Mouse (Mus musculus) gastrocnemius, postnatal 10 days (tissue): Measurements from ENCODE around the gene Usp20. TPM values are rescaled to one million over a fixed set of nuclear protein-coding genes. Genes with fewer than 3 reads are reported as not detected.
A peak's percentile ranks its signal among the peaks of the same experiment; 100 is the strongest.
"Not testable (repeated sequence)": the region's sequence is repeated elsewhere in the genome, so short reads cannot be mapped to it uniquely, and the experiment has no call there.

ENCODE experiments used
- DNase-seq: peaks from one replicate; pipeline ENCODE4 v3.0.0; 2021; ENCODE audit warnings: mixed read lengths
- long read RNA-seq, 2 experiments: library from polyadenylated mRNA; stranded (forward); transcript quantifications; one replicate each; pipeline ENCODE4 v2.0.0; 2021
- total RNA-seq, 2 experiments: library from RNA; stranded (reverse); gene quantifications; 2 replicates each; pipeline ENCODE4 v1.2.3; 2021

Gene Usp20
- 10 to 100 TPM; 17.4 to 29.4 TPM for total RNA-seq
- long read RNA-seq, experiment 1, full-length matches to known transcripts, result 44 of 74 reads
- long read RNA-seq, experiment 1, partial matches to known transcripts, result 6 of 74 reads
- long read RNA-seq, experiment 1, other reads (novel, unspliced or antisense), result 24 of 74 reads
- long read RNA-seq, experiment 2, full-length matches to known transcripts, result 17 of 34 reads
- long read RNA-seq, experiment 2, partial matches to known transcripts, result 3 of 34 reads
- long read RNA-seq, experiment 2, other reads (novel, unspliced or antisense), result 14 of 34 reads

GRCm38 (mm10) chr2:30981790-30982513 lies at the start of gene Usp20, which contains the start of gene BC005624:
Gene Usp20, plus strand, starts transcription at chr2:30982279.
Gene BC005624, minus strand, starts transcription at chr2:30982201.
- DNase-seq, result peak; percentile 98

GRCm38 (mm10) chr2:30933032-30933431 lies 49.0 kb upstream of the Usp20 start:
- no peak for DNase-seq

- DNase-seq, result peak; percentile 73
These were observed 48.1 kb upstream of the Usp20 start for GRCm38 (mm10) chr2:30933917-30934450.

DNA sequence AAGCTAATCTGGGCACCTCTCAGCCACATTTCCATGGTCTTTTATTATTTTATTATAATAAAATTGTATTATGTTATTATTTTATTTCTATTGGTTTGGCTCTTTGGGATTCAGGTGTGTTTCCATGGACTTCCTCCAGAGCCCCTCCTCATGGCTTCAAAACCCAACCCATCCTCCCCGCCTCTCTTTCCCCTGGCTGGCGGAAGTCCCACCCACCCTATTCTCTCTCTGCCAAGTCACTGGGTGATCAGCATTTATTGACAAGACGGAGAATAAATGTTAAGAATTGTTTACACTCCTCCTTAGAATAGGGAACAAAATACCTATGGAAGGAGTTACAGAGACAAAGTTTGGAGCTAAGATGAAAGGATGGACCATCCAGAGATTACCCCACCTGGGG lies 45.3 kb upstream of the Usp20 start:
- DNase-seq, result no peak

- no peak for DNase-seq
These were observed 44.3 kb upstream of the Usp20 start for GRCm38 (mm10) chr2:30937731-30938130.

- DNase-seq, result no peak
These were observed 43.5 kb upstream of the Usp20 start for GRCm38 (mm10) chr2:30938574-30938991.

DNA sequence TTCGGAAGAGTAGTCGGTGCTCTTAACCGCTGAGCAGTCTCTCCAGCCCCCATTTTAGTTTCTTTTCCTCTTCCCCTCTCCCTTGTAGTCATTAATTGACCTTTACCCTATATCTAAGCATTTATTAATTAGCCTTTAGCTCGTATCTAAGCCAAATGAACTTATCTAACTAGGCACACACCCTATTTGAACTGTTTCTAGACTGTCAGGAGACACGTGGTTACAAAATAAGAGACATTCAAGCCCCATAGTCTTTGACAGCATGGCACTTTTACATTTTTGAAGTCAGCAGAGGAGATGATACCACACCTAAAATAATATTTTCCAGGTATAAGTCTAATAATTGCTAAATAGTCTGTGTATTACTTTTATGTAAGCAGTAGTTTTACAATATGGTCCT lies 40.5 kb upstream of the Usp20 start:
- DNase-seq, result no peak

GRCm38 (mm10) chr2:30942116-30942515 lies 40.0 kb upstream of the Usp20 start:
- DNase-seq, result not testable (repeated sequence)

- no peak for DNase-seq
These were observed 39.5 kb upstream of the Usp20 start for GRCm38 (mm10) chr2:30942603-30943011.

- DNase-seq, result no peak
These were observed 29.6 kb upstream of the Usp20 start for GRCm38 (mm10) chr2:30952457-30952823.

- DNase-seq, result peak; percentile 76
These were observed 29.1 kb upstream of the Usp20 start, which contains the start of gene Tor1b for GRCm38 (mm10) chr2:30952824-30953490. Gene Tor1b, plus strand, starts transcription at chr2:30952959.

DNA sequence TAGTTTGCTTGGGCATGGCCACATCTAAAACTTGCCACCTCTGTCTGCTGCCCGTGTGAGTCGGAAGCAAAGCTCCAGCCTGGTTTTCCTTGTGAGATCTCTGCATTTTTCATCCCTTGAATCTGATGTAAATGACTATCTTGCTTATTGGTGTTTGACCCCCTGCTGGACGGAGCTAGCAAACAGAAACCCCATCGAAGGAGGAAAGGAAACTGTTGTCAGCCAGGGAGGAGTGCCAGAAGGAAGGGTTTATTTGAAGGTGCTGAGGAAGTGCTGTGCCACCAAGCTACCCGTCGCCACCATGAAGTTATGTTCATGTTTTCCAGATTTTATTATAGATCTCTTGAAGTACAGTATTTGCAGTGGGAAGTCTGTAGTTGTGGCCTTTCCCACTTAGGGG lies 27.3 kb upstream of the Usp20 start:
- DNase-seq, result no peak

- no peak for DNase-seq
These were observed 24.6 kb upstream of the Usp20 start for GRCm38 (mm10) chr2:30957511-30957910.

DNA sequence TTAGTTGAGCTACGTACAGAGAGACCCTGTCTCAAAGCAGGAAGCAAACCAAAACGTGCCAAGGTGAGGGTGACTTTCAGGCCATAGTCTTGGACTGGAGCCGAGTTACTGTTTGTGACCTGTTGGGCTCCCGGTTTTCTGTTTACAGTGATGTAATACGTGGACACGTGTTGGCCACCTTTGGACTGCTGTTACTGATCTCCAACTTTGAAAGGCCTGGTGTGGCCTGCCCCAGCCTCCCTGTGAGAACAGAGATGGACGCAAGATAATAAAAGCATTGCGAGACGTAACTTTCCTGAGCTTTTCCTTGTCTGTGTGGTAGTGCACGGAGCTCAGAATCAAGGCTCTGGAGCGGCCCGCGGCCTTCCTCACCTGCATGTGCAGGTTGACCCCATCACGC lies 23.4 kb upstream of the Usp20 start:
- DNase-seq, result no peak

DNA sequence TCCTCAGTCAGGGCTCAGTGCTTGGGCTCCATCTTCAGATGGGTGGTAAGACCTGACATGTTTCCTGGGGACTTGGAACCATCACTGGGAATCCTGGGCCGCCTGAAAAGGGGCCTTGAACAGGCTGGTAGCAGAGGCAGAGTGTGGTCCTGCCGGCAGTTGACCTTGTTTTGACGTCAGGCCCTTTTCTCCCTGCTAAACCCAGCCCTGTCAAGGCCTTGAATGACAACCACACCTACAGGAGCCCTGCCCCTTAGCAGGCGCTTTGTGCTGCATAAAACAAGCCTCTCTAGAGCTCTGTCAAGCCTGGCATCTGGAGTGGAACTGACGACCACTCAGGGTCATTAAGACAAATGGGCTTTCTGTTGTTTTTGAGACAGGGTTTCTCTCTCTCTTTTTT lies 22.2 kb upstream of the Usp20 start:
- no peak for DNase-seq

GRCm38 (mm10) chr2:30962570-30963254 lies 19.4 kb upstream of the Usp20 start:
- no peak for DNase-seq

DNA sequence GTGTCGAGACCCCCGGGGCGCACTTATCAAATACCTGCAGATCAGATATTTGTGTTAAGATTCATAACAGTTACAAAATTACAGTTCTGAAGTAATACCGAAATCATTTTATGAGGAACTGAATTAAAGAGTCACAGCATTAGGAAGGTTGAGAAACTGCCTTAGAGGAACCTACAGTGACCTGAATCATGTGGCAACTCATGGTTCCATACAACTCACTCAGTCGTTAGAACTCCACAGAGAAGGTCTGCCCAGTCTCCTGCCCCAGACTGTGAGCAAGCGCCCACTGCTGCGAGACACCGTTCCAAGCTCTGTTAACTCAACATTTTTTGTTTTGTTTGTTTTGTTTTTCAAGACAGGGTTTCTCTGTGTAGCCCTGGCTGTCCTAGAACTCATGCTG lies 16.5 kb upstream of the Usp20 start:
- no peak for DNase-seq

DNA sequence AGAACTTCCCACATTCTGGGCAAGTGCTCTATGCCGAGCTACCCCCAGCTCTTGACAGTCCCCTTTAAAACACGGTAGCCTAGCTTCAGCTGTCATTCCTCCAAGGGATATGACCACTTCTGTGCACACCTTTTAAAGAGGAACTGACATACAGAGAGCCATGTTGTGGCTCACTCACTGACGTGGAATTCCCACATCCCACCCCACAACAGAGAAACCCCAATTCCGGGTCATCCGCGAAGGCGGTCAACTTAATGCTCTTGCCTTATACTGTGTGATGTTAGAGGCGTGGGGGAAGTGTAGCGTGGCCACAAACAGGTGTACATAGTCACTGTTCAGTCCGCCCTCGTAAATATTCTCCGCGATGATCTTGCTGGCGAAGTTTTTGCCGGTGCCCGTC lies 15.3 kb upstream of the Usp20 start:
- no peak for DNase-seq

DNA sequence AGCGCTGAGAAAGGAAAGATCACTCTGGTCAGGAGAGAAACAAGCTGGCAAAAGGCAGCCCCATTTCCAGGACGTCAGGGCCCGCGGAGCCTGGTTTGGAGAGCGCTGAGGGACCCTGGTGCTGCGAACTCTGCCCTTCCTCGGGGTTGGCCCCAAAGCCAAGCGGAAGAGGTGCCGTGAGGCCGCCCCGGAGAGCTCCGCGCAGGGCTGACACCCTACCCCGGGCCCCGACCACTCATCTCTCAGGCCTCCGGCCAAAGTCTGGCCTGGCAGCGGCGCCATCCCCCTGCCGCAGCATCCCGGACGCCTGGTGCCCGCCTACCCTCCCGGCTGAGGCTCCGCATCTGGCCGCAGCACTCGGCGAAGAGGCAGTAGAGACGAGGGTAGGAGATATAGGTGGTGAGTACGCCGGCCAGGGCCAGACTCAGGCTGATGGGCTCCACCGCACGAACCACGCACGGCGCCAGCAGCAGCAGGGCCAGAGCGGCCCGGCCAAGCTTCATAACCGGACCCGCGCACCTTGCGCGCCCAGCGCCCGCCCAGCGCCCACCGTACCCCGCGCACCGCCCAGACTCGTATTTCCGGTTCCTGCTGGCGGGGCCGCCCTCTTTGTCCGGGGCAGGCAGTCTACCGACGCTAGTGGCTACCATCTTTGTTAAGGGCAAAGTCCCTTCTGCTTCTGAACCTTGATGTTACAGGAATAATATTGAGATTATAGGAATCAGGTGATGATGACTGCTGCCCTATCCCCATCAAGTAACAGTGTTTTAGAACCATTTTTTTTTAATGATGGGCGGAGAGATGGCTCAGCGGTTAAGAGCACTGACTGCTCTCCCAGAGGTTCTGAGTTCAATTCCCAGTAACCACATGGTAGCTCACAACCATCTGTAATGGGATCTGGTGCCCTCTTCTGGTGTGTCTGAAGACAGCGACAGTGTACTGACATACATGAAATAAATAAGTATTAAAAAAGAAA lies 14.4 kb upstream of the Usp20 start, which contains the start of gene Tor1a:
Gene Tor1a (minus strand): TSS at position 582 of the 976 bp plus-strand sequence.
- peak; percentile 85 for DNase-seq

DNA sequence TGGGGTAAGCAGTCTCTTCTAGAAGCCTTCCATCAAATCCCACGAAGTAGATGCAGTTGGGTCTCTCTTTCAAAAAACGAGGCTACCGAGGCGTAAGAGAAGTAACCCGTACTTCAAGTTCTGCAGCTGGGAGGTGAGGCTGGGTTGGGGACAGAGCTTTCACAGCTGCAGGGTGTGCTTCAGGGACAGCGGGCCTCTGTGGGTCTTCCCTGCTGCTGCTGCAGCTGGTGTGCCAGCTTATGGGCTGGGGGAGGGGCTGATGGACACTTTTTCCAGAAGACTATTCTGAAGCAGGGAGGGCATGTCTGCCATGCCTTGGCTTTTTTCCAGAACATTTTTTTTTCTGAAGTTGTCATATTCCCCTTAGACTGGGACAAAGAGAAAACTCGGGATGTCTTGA lies 945 bp downstream of the Usp20 start:
- DNase-seq, result no peak
